Mouse (Mus musculus): ENCODE data around the gene Nub1. TPM values are rescaled to one million over a fixed set of nuclear protein-coding genes. Genes with fewer than 3 reads are reported as not detected.
"Not testable (repeated sequence)": the region's sequence is repeated elsewhere in the genome, so short reads cannot be mapped to it uniquely, and the experiment has no call there.

Gene Nub1
- total and polyA plus RNA-seq, 3 experiments, result 28.8 to 58.6 (median 44.7) TPM

DNA sequence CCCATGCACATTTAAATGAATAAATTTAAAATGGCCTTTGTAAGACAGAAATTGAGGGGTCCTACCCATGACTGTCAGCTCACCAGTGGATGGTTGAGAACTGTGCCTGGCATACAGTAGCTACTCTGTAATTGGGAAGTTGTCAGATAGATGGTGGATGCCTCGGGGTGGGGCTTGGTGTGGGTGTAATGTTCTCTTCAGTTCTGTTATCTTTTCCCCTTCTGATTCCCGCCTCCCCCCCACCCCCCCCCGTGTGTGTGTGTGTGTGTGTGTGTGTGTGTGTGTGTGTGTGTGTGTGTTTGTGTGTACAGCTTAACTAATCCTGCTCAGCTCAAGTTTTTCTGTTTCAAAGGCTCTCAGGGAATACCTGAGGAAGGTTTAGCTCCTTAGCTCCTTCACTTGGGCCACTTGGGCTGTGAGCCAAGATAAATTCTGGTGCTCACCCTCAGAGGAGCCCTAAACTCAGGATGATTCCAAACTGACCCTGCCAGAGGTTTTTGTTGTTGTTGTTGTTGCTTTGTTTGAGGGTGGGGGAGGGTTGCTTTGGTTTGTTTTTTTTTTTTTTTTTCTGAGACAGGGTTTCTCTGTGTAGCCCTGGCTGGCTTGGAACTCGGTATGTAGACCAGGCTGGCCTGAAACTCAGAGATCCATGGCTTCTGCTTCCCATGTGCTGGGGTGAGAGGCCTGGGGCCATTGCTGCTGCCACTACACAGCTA is 25.5 kb upstream of the Nub1 start:
- TF ChIP-seq GATA1 (IDR thresholded peaks at IDR 0.05; ENCODE audit: borderline replicate concordance, low read length), result no peak
- TF ChIP-seq TAL1 (conservative IDR thresholded peaks at IDR 0.05; ENCODE audit: low read depth, low read length), result no peak
- TF ChIP-seq CTCF (IDR thresholded peaks at IDR 0.05; ENCODE audit: low read depth, low read length), result no peak
- TF ChIP-seq GATA2 (IDR thresholded peaks at IDR 0.05; ENCODE audit: borderline replicate concordance, low read depth, low read length), result no peak
- TF ChIP-seq POLR2AphosphoS5 (IDR thresholded peaks at IDR 0.05; ENCODE audit: insufficient replicate concordance, low read depth, low read length), result no peak
- Histone ChIP-seq H3K9me3 (replicated peaks) (no peaks in the 10 kb centered on the region), H3K27me3 (ENCODE audit: insufficient read depth, low read length) (peaks cover 8% of the 10 kb centered on the region; the same call in 1 of the 2 replicates), H3K4me1 (ENCODE audit: insufficient read depth, low read depth, low read length) (no peaks in the 10 kb centered on the region), H3K36me3 (replicated peaks) (no peaks in the 10 kb centered on the region), H3K4me3 (ENCODE audit: low read depth, low read length) (no peak overlapping the region)
- ATAC-seq (ENCODE audit: extremely low read depth, insufficient number of reproducible peaks, low FRiP score, poor library complexity, severe bottlenecking) (no peak), DNase-seq (ENCODE audit: low spot score) (no peak)

DNA sequence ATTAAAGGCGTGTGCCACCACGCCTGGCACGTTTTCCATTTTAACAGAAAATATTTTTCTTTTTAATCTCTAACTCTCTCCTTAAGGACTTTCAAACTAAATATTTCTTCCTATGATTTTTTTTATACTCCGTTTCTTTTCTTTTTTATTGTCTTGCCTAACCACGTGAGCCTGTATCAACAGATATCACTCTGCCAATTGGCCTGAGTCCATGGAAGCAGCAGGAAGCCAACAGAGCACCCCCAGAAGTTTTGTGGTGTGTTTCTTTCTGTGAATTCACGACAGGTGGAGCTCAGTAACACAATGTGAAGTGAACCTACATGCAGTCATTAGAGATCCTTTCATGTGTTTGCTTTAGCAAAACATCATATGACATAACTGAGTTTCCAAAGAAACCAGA is 23.9 kb upstream of the Nub1 start:
- DNase-seq (ENCODE audit: low spot score) (no peak), ATAC-seq (ENCODE audit: extremely low read depth, insufficient number of reproducible peaks, low FRiP score, poor library complexity, severe bottlenecking) (no peak)
- Histone ChIP-seq H3K36me3 (replicated peaks) (no peaks in the 10 kb centered on the region), H3K9me3 (replicated peaks) (no peaks in the 10 kb centered on the region), H3K4me3 (ENCODE audit: low read depth, low read length) (no peak overlapping the region), H3K4me1 (ENCODE audit: insufficient read depth, low read depth, low read length) (no peaks in the 10 kb centered on the region), H3K27me3 (ENCODE audit: insufficient read depth, low read length) (0 out of 2 replicates have a peak, but pooled peaks cover 2% of the 10 kb centered on the region)
- TF ChIP-seq CTCF (IDR thresholded peaks at IDR 0.05; ENCODE audit: low read depth, low read length) (no peak), POLR2AphosphoS5 (IDR thresholded peaks at IDR 0.05; ENCODE audit: insufficient replicate concordance, low read depth, low read length) (no peak), TAL1 (conservative IDR thresholded peaks at IDR 0.05; ENCODE audit: low read depth, low read length) (no peak), GATA2 (IDR thresholded peaks at IDR 0.05; ENCODE audit: borderline replicate concordance, low read depth, low read length) (no peak), GATA1 (IDR thresholded peaks at IDR 0.05; ENCODE audit: borderline replicate concordance, low read length) (no peak)

GRCm38 (mm10) chr5:24674238-24674637 is 11.1 kb upstream of the Nub1 start:
- ATAC-seq (ENCODE audit: extremely low read depth, insufficient number of reproducible peaks, low FRiP score, poor library complexity, severe bottlenecking) (no peak), DNase-seq (ENCODE audit: low spot score) (peak; percentile 10)
- H3K36me3 ChIP-seq (replicated peaks), result no peaks in the 10 kb centered on the region
- H3K9me3 ChIP-seq (replicated peaks), result no peaks in the 10 kb centered on the region
- H3K27me3 ChIP-seq (ENCODE audit: insufficient read depth, low read length), result peaks cover 10% of the 10 kb centered on the region; the same call in 1 of the 2 replicates
- no peak overlapping the region for H3K4me3 ChIP-seq (ENCODE audit: low read depth, low read length)
- H3K4me1 ChIP-seq (ENCODE audit: insufficient read depth, low read depth, low read length), result no peaks in the 10 kb centered on the region
- TF ChIP-seq CTCF (IDR thresholded peaks at IDR 0.05; ENCODE audit: low read depth, low read length) (no peak), GATA1 (IDR thresholded peaks at IDR 0.05; ENCODE audit: borderline replicate concordance, low read length) (no peak), TAL1 (conservative IDR thresholded peaks at IDR 0.05; ENCODE audit: low read depth, low read length) (no peak), GATA2 (IDR thresholded peaks at IDR 0.05; ENCODE audit: borderline replicate concordance, low read depth, low read length) (no peak), POLR2AphosphoS5 (IDR thresholded peaks at IDR 0.05; ENCODE audit: insufficient replicate concordance, low read depth, low read length) (no peak)

GRCm38 (mm10) chr5:24681436-24681835 is 3.9 kb upstream of the Nub1 start:
- ATAC-seq (ENCODE audit: extremely low read depth, insufficient number of reproducible peaks, low FRiP score, poor library complexity, severe bottlenecking), result no peak
- peaks cover 8% of the 10 kb centered on the region for H3K4me1 ChIP-seq (ENCODE audit: insufficient read depth, low read depth, low read length)
- H3K36me3 ChIP-seq (replicated peaks), result no peaks in the 10 kb centered on the region
- peaks cover 2% of the 10 kb centered on the region; the same call in 1 of the 2 replicates for H3K27me3 ChIP-seq (ENCODE audit: insufficient read depth, low read length)
- no peak overlapping the region for H3K4me3 ChIP-seq (ENCODE audit: low read depth, low read length)
- no peak for DNase-seq (ENCODE audit: low spot score)
- TF ChIP-seq TAL1 (conservative IDR thresholded peaks at IDR 0.05; ENCODE audit: low read depth, low read length) (no peak), CTCF (IDR thresholded peaks at IDR 0.05; ENCODE audit: low read depth, low read length) (no peak), POLR2AphosphoS5 (IDR thresholded peaks at IDR 0.05; ENCODE audit: insufficient replicate concordance, low read depth, low read length) (no peak), GATA2 (IDR thresholded peaks at IDR 0.05; ENCODE audit: borderline replicate concordance, low read depth, low read length) (no peak), GATA1 (IDR thresholded peaks at IDR 0.05; ENCODE audit: borderline replicate concordance, low read length) (no peak)
- no peaks in the 10 kb centered on the region for H3K9me3 ChIP-seq (replicated peaks)

GRCm38 (mm10) chr5:24684578-24685365 is 560 bp upstream of the Nub1 start:
- Histone ChIP-seq H3K36me3 (replicated peaks) (peaks cover 13% of the 10 kb centered on the region), H3K27me3 (ENCODE audit: insufficient read depth, low read length) (no peaks in the 10 kb centered on the region), H3K4me1 (ENCODE audit: insufficient read depth, low read depth, low read length) (peaks cover 24% of the 10 kb centered on the region), H3K4me3 (ENCODE audit: low read depth, low read length) (peak overlapping the region; percentile 94), H3K9me3 (replicated peaks) (no peaks in the 10 kb centered on the region)
- DNase-seq (ENCODE audit: low spot score) (peak; percentile 11), ATAC-seq (ENCODE audit: extremely low read depth, insufficient number of reproducible peaks, low FRiP score, poor library complexity, severe bottlenecking) (no peak)
- no peak for TF ChIP-seq CTCF (IDR thresholded peaks at IDR 0.05; ENCODE audit: low read depth, low read length)
- no peak for TF ChIP-seq GATA1 (IDR thresholded peaks at IDR 0.05; ENCODE audit: borderline replicate concordance, low read length)
- TF ChIP-seq POLR2AphosphoS5 (IDR thresholded peaks at IDR 0.05; ENCODE audit: insufficient replicate concordance, low read depth, low read length), result no peak
- TF ChIP-seq GATA2 (IDR thresholded peaks at IDR 0.05; ENCODE audit: borderline replicate concordance, low read depth, low read length), result no peak
- no peak for TF ChIP-seq TAL1 (conservative IDR thresholded peaks at IDR 0.05; ENCODE audit: low read depth, low read length)

DNA sequence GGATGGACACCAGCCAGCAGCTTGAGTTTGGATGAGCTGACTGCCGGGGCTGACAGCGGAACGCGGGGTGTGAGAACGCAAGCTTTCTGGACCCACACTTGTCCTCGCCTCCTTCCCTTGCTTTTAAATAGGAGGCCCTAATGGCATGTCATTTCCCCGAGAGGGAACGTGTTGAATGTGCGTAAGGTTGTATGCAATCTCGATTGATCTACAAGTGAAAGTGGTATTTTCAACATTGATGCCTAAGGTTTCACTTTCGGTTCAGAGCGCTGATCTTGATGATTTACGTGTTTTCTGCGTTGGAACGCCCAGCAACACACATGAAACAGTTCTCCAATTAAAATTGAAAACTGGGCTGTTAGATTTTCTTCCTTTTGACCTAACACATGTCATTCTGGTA is 844 bp downstream of the Nub1 start:
- TF ChIP-seq TAL1 (conservative IDR thresholded peaks at IDR 0.05; ENCODE audit: low read depth, low read length), result no peak
- no peak for TF ChIP-seq GATA1 (IDR thresholded peaks at IDR 0.05; ENCODE audit: borderline replicate concordance, low read length)
- no peak for TF ChIP-seq GATA2 (IDR thresholded peaks at IDR 0.05; ENCODE audit: borderline replicate concordance, low read depth, low read length)
- TF ChIP-seq CTCF (IDR thresholded peaks at IDR 0.05; ENCODE audit: low read depth, low read length), result no peak
- no peak for TF ChIP-seq POLR2AphosphoS5 (IDR thresholded peaks at IDR 0.05; ENCODE audit: insufficient replicate concordance, low read depth, low read length)
- H3K9me3 ChIP-seq (replicated peaks), result no peaks in the 10 kb centered on the region
- no peak for DNase-seq (ENCODE audit: low spot score)
- no peaks in the 10 kb centered on the region for H3K27me3 ChIP-seq (ENCODE audit: insufficient read depth, low read length)
- peaks cover 24% of the 10 kb centered on the region for H3K4me1 ChIP-seq (ENCODE audit: insufficient read depth, low read depth, low read length)
- no peak for ATAC-seq (ENCODE audit: extremely low read depth, insufficient number of reproducible peaks, low FRiP score, poor library complexity, severe bottlenecking)
- H3K36me3 ChIP-seq (replicated peaks), result peaks cover 27% of the 10 kb centered on the region
- peak overlapping the region; percentile 94 for H3K4me3 ChIP-seq (ENCODE audit: low read depth, low read length)

DNA sequence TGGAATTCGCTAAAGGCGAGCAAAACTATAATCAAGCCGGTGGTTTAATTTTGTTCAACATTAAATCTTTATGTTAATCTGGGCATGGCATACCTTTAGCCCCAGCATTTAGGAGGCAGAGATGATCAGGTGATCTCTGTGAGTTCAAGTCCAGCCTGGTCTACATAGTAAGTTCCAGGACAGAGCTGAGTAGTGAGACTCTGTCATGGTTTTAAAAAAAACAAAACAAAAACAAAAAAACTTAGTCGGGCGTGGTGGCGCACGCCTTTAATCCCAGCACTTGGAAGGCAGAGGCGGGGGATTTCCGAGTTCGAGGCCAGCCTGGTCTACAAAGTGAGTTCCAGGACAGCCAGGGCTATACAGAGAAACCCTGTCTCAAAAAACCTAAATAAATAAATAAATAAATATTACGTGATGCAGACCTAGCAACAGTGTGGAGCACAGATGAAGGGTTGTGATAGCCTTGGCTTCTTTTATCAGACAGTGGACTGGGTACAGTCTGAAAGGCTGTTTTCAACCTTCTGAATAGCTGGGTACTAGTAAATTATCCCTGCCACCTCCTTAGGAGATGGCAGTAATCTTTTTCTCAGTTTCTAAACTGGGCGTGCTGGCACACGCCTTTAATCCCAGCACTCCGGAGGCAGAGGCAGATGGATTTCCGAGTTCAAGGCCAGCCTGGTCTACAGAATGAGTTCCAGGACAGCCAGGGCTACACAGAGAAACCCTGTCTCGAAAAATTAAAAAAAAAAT is 1.5 kb downstream of the Nub1 start:
- ATAC-seq (ENCODE audit: extremely low read depth, insufficient number of reproducible peaks, low FRiP score, poor library complexity, severe bottlenecking); DNase-seq (ENCODE audit: low spot score); H3K27me3 ChIP-seq (ENCODE audit: insufficient read depth, low read length); H3K9me3 ChIP-seq (replicated peaks): not testable (repeated sequence)
- H3K4me1 ChIP-seq (ENCODE audit: insufficient read depth, low read depth, low read length), result peaks cover 24% of the 10 kb centered on the region
- peak overlapping the region; percentile 94 for H3K4me3 ChIP-seq (ENCODE audit: low read depth, low read length)
- H3K36me3 ChIP-seq (replicated peaks), result peaks cover 34% of the 10 kb centered on the region

Measured in G1E (cell line).